Mouse (Mus musculus) E14TG2a.4 (cell line): ENCODE measurements around the gene Lrrc28.

Experiments used
- CTCF ChIP-seq: conservative IDR thresholded peaks from 2 replicates; pipeline ENCODE4 v1.5.1; 2014; ENCODE audit warnings: low read length
- NANOG ChIP-seq: IDR thresholded peaks from 2 replicates; pipeline ENCODE4 v1.6.1; 2014; ENCODE audit warnings: borderline replicate concordance, low read length, mixed read lengths

DNA sequence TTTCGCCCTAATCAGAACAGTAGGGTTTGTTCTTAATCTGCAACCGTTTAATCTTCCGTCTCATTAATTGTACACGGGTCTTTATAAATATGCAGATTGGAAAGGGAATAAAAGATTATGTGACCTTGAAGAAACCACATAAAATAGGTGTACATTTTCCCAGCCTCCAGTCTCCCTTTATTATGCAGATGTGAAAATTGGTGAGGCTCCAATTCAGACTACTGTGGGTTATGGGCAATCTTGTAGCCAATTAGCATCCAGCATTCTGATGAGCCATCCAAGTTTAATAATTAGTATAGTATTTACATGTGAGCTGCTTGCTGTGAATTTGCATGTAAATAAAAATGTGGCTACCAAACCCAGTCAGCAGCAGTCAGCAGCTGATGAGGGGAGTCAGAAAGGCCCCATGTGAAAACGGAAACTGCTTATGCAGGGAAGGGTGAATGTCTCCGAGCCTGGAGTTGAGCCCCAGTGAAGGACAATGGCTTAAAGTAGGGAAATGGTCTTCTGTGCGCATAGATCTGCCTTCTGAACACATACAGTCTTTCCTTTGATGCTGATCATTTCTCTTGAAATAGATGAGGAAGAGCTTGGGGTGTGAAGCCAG, 176.2 kb downstream of the Lrrc28 start:
- TF ChIP-seq CTCF (no peak), NANOG (no peak)
